Mouse (Mus musculus) left cerebral cortex, adult 8-10 months (tissue): ENCODE data around the gene Rnps1. TPM values are rescaled to one million over a fixed set of nuclear protein-coding genes. Genes with fewer than 3 reads are reported as not detected.
"Not testable (repeated sequence)": the region's sequence is repeated elsewhere in the genome, so short reads cannot be mapped to it uniquely, and the experiment has no call there.

Experiments
- DNase-seq, 2 experiments: peaks; one replicate each; pipeline ENCODE4 v3.0.0; 2022; ENCODE audit warnings: low spot score in 2 of 2
- total RNA-seq, 4 experiments: library from RNA; stranded (reverse); gene quantifications; 2 replicates each; pipeline ENCODE4 v1.2.4; 2022

Rnps1 gene
- 100 to 1,000 TPM; 128 to 131 (median 129) TPM for total RNA-seq

- peak; percentile 88 to 89 for DNase-seq
Measured at GRCm38 (mm10) chr17:24414230-24414976, at the start of gene Rnps1. Gene Rnps1, plus strand, starts transcription at chr17:24414565.

DNA sequence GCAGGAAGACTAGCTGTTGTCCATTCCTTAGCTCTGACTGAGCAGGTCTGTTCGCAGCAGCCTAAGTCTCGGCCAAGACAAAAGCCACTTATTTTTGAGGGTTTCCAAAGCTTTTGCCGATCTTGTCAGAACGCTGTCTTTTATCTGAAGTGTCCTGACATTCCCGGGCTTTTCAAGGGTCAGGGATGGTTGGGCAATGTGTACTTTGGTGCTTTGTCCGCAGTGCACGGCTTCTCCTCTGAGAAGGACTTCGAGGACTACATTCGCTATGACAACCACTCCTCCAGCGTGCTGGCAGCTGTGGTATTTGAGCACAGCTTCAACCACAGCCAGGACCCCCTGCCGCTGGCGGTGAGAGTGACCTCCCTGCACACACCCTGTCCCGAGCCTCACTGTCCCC lies 48.5 kb upstream of the Rnps1 start:
- no peak for DNase-seq

GRCm38 (mm10) chr17:24375094-24375712 lies 39.2 kb upstream of the Rnps1 start:
- DNase-seq: no peak

DNA sequence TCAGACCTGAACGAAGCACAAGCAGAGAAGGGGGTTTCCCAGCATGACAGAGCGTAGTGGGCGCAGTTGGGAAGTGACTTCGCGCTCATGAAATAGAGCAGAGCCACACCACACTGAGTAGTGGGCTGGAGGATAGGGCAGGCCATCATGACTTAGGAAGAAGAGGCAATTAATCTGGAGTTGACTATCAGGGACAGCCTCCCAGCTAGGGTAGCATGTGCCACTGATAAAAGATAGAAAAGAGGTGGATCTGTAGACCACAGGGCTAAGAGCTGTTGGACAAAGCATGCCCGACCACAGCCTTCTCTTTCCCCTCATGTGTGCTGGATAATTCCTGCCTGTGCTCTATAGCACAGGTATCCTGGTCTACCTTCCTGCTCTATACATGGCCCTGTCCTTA lies 38.5 kb upstream of the Rnps1 start:
- DNase-seq: no peak

- DNase-seq: no peak
Measured at GRCm38 (mm10) chr17:24378496-24378895, 35.9 kb upstream of the Rnps1 start.

GRCm38 (mm10) chr17:24383789-24384188 lies 30.6 kb upstream of the Rnps1 start:
- DNase-seq: no peak

- no peak for DNase-seq
Measured at GRCm38 (mm10) chr17:24388711-24389110, 25.7 kb upstream of the Rnps1 start.

GRCm38 (mm10) chr17:24389865-24390264 lies 24.5 kb upstream of the Rnps1 start:
- no peak for DNase-seq

DNA sequence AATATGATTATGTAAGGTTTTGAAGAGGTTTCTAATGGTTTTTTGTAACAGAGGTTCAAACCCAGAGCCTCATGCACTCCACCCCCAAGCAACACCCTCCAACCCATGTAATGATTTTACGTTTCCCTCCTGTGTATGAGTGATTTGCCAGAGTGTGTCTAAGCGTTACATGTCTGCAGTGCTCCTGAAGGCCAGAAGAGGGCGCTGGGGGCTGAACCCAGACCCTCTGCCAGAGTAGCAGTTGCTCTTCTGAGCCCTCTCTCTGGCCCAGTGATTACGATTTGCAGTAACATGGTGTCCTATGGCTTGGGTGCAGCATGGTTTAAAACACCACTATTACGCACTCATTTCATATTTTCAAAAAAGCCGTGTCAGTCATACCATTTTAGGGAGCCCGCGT lies 23.2 kb upstream of the Rnps1 start:
- DNase-seq: no peak

DNA sequence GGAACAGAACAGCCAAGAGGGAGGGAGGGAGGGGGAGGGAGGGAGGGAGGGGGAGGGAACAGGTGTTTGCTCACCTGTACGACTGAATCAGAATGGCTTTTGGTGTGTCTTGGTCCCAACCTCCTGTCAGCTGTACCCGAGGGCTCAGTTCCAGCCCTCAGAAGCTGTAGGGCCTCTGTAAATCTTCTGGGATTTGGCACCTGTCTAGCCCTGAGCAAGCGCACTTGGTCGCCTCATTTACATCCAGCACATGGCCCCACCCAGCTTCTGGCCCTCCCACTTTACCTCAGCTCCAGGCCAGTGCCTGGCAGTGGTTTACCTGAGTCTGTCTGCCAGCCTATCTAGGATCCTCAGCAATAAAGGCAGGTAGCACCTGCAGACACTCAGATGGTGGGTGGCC lies 20.8 kb upstream of the Rnps1 start:
- DNase-seq: no peak

DNA sequence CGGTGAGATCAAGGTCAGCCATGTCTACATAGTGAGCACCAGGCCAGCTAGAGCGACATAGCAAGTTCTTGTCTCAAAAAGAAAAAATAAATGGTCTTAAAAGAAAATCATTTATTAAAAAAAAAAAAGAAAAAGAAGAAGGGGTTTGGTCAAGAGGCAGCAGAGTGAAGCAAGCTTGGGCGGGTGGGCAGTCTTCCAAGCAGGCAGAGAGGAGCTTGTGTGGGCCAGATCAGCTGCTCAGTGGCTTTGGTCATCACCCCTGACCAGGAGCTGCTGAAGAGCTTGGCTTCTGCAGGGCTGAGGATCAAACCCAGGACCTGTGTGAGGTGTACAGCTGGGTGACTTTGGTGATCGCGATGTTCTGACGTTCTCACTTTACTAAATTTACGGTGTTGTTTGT lies 19.9 kb upstream of the Rnps1 start:
- no peak for DNase-seq

DNA sequence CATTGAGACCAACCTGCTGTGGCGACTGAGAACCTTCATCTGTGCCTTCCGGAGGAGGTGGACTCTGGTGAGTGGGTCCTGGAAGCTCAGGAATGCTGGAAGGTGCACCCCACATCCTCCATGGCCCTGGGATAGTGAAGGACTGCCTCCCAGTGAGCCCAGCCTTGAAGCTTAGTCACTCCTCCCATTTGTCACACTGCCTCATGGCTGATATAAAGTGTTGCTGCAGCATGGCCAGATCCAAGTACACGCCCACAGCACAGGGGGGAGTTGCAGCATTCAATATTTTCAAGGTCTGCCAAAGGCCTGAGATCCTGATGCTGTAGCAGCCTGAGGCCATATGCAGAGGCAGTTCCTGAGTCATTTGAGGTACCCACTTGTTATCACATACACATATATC lies 12.0 kb upstream of the Rnps1 start:
- no peak for DNase-seq

DNA sequence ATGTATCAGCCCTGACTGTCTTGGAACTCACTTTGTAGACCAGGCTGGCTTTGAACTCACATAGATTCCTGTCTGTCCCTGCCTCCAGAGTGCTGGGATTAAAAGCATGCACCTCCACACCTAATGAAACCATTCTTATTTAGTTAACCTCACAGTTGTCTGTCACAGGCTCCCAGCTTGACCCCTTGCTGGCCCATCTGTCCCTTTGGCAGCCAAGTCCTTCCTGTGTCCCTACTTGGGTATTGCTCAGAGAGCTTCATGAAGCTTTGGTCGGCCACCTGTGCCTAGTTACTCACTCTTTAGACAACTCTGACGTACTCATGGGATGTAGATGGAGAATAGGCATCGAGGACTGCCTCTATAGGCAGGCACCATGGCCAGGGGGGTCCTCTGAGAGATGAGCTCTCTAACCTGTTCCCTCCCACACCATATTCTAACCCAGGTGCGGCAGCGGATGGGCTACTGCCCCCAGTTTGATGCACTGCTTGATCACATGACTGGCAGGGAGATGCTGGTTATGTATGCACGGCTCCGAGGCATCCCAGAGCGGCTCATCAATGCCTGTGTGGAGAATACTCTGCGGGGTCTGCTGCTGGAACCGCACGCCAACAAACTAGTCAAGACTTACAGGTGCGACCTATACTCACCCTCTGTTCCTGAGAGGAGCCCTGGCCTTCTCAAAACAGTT lies 7.1 kb upstream of the Rnps1 start:
- no peak for DNase-seq

- DNase-seq: no peak
Measured at GRCm38 (mm10) chr17:24413557-24414211, 681 bp upstream of the Rnps1 start.

GRCm38 (mm10) chr17:24415011-24415410 lies 646 bp downstream of the Rnps1 start:
- DNase-seq: no peak

GRCm38 (mm10) chr17:24416051-24416652 lies 1.8 kb downstream of the Rnps1 start:
- DNase-seq: no peak

- no peak for DNase-seq
Measured at GRCm38 (mm10) chr17:24423114-24423513, 8.7 kb downstream of the Rnps1 start.

DNA sequence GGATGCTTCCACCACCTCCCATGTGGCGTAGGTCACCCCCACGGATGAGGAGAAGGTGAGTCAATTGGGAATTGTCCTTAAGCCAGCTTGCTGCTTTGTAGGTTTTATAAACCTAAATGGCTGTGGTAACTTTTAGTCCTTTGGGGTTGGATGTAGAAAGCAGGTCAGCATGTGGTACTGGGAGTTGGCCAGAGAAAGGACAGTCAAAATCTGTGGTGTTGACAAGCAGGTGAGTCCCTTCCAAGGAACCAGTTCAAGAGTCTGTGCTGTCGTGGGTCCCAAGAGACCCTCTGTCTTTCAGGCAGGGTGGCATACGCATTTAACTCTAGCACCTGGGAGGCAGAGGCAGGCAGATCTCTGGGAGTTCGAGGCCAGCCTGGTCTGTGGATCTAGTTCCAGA lies 10.1 kb downstream of the Rnps1 start:
- no peak for DNase-seq

DNA sequence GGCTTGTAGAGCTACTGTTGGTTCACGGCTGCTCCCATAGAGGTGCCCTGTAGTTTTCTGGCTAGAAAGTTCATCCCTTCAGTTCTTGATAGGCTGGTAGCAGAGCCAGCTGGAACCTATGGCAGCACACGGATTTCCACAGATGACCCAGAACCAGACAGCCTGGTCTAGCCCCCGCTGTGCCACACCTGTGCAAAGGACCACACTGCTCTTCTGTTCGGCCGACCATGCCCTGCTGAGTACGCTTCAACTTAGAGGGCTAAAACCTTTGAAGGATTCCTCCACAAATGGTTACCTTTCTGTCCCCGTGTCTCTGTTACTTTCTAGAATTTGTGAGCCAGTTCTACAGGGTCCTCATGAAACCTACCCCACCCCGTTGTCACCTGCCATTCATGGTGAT lies 11.0 kb downstream of the Rnps1 start:
- DNase-seq: not testable (repeated sequence)

DNA sequence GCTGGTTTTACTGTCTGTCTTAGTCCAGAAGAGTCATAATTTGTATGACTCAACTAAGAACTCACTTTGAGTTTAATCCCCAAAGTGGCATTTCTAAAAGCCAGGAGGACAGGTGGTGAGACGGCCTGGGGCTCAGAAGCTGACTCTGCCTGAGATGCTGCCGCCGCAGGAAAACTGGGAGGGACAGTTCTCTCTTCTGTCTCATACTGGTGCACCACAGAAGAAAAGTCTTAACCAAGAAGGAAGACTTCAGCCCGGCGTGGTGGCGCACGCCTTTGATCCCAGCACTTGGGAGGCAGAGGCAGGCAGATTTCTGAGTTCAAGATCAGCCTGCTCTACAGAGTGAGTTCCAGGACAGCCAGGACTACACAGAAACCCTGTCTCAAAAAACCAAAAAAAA lies 11.5 kb downstream of the Rnps1 start:
- no peak for DNase-seq

DNA sequence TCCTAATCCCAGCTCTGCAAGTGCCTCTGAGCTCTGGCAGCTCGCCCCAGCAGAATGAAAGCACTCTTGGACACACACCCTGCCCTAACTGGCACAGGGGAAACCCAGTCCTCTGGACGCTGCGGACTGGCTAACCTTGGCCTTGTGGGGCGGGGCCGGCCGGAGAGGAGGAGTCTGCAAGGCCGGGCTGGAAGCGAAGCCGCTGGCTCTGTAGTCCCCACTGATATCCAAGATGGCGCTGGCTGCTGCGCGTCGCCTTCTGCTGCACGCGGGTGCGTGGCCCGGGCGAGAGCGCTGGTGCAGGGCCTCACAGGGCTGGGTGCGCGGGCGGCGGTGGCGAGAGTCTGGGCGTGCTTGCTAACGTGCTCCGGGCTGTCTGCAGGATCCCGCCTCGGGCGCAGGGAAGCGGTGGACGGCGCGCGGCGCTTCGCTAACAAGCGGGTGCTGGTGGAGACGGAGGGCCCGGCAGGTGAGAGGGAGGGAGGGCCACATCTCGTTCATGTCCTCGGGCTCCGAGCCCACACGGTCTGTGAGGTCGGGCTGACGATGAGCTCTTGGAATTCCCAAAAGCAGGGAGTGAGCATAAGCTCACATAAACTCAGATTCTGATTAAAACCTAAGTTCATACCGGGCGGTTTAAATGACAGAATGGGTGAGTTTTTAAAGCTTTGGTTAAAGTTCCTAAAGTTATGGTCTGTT lies 12.3 kb downstream of the Rnps1 start, which contains the start of gene Eci1:
TSS of gene Eci1 (plus strand) at position 171 of the 699 bp plus-strand sequence.
- peak; percentile 84 to 92 for DNase-seq
